Mouse (Mus musculus) forebrain, embryonic 11.5 days (tissue): Measurements from ENCODE around the gene Asb4. TPM values are rescaled to one million over a fixed set of nuclear protein-coding genes. Genes with fewer than 3 reads are reported as not detected.
"Not testable (repeated sequence)": the region's sequence is repeated elsewhere in the genome, so short reads cannot be mapped to it uniquely, and the experiment has no call there.

Experiments
- ATAC-seq: fragments of 200-750 bp; cut with Nextera tagmentation; replicated peaks from 2 replicates; pipeline ENCODE4 v1.8.0; 2017; ENCODE audit warnings: moderate TSS enrichment; ENCODE audit not compliant: low FRiP score
- DNase-seq: peaks from one replicate; pipeline ENCODE4 v3.0.0-alpha.2; 2017; ENCODE audit warnings: low spot score
- H3K27ac ChIP-seq: fragments of 300-500 bp; sonication (generic); 2 replicates; pipeline ENCODE4 v1.5.1; 2014; ENCODE audit warnings: low read depth, low read length
- H3K27me3 ChIP-seq: fragments of 300-500 bp; sonication (generic); 2 replicates; pipeline ENCODE4 v1.6.1; 2014; ENCODE audit warnings: mild to moderate bottlenecking, low read length, mixed read lengths; ENCODE audit not compliant: control insufficient read depth, insufficient read depth
- H3K36me3 ChIP-seq: fragments of 300-500 bp; sonication (generic); 2 replicates; pipeline ENCODE4 v1.6.1; 2014; ENCODE audit warnings: mild to moderate bottlenecking, low read length, moderate library complexity, mixed read lengths; ENCODE audit not compliant: control insufficient read depth, insufficient read depth
- H3K4me1 ChIP-seq: fragments of 300-500 bp; sonication (generic); replicated peaks from 2 replicates; pipeline ENCODE4 v1.6.1; 2014; ENCODE audit warnings: low read length, mixed read lengths; ENCODE audit not compliant: control insufficient read depth, insufficient read depth
- H3K4me2 ChIP-seq: fragments of 300-500 bp; sonication (generic); 2 replicates; pipeline ENCODE4 v1.6.1; 2014; ENCODE audit warnings: low read depth, mild to moderate bottlenecking, low read length, moderate library complexity, mixed read lengths; ENCODE audit not compliant: severe bottlenecking
- H3K4me3 ChIP-seq: fragments of 300-500 bp; sonication (generic); 2 replicates; pipeline ENCODE4 v1.5.1; 2014; ENCODE audit warnings: low read depth, low read length
- H3K9ac ChIP-seq: fragments of 300-500 bp; sonication (generic); 2 replicates; pipeline ENCODE4 v1.6.1; 2014; ENCODE audit warnings: low read length
- H3K9me3 ChIP-seq: fragments of 300-500 bp; sonication (generic); 2 replicates; pipeline ENCODE4 v1.6.1; 2016; ENCODE audit warnings: low read length, mixed read lengths; ENCODE audit not compliant: control insufficient read depth
- WGBS: fragments of 180-500 bp; shearing (Covaris S2); extraction: QIAGEN DNeasy Blood & Tissue Kit; methylation state at CpG from one replicate; pipeline ENCODE4 v1.1.7; 2014; 5-methylcytosine and 5-hydroxymethylcytosine counted together
- polyA plus RNA-seq: library from polyadenylated mRNA; unstranded; fragments of >200 nt; fragmentation: Nextera tagmentation; extraction: Ambion mirVana; gene quantifications from 2 replicates; pipeline ENCODE4 v1.2.1, GENCODE M21; 2014

Asb4 gene
- polyA plus RNA-seq: 33.4 and 34.1 TPM in 2 replicates

- WGBS: 4% methylated on average over 19 of the region's 19 CpGs
- Histone ChIP-seq H3K9me3 (no peaks in the 10 kb centered on the region), H3K27ac (peak within 1 kb of the TSS; percentile 98), H3K4me3 (peak within 1 kb of the TSS; percentile 24), H3K9ac (peak within 1 kb of the TSS; percentile 57), H3K36me3 (no peaks in the 10 kb centered on the region), H3K27me3 (no peaks in the 10 kb centered on the region), H3K4me2 (peak within 1 kb of the TSS; percentile 46), H3K4me1 (peaks cover 31% of the 10 kb centered on the region)
- DNase-seq (peak; percentile 82), ATAC-seq (peak; percentile 55)
Measured at GRCm38 (mm10) chr6:5383336-5384177, at the start of gene Asb4. Gene Asb4, plus strand, starts transcription at chr6:5383386.

DNA sequence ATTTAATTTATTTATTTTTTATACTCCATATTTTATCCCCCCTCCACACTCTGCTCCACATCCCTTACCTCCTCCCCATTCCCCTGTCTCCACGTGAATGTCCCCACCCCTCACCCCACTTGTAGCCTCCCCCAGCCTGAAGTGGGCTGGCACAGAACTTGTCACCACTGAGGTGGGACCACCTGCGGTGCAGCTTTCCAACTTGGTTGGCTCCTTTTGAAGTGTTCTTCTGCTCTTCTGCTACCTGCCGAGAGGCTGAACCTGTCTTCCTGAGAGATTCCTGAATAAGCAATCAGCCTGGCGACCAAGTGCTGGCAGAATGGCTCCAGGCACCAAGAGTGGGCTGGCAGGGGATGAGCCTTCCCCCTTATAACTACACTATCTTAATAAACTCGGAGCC, 49.2 kb upstream of the Asb4 start:
- 54% methylated on average over 5 of the region's 5 CpGs for WGBS
- no peaks in the 10 kb centered on the region; the same call in 1 of the 2 replicates for H3K9me3 ChIP-seq

DNA sequence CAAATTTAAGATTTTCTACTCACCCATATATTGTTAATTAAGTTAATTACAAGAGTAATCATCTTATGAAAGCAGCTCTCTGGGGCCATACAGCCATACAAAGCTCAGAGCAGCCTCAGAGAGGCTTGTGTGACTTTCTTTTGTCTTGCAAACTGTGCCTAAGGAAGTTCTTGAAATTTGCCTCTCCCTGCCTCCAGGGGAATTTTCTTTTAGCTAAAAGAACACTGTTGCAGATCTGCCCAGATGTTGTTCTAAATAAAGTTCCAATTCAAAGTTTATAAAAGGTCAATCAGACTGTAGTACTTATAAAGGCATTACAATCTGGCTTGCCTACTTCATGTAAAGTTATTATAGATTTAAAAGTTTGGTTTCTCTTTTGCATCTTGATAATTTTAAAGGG, 47.2 kb upstream of the Asb4 start:
- H3K9ac ChIP-seq, H3K4me1 ChIP-seq, DNase-seq, H3K36me3 ChIP-seq, ATAC-seq, H3K4me3 ChIP-seq, H3K9me3 ChIP-seq, H3K27me3 ChIP-seq, H3K4me2 ChIP-seq, H3K27ac ChIP-seq: not testable (repeated sequence)

More for the DNA sequence above, 49.2 kb upstream of the Asb4 start:
- ATAC-seq: no peak
- Histone ChIP-seq H3K27ac (no peak overlapping the region), H3K4me1 (no peaks in the 10 kb centered on the region), H3K4me2 (no peak overlapping the region), H3K27me3 (no peaks in the 10 kb centered on the region), H3K9ac (no peak overlapping the region), H3K4me3 (no peak overlapping the region), H3K36me3 (no peaks in the 10 kb centered on the region)
- no peak for DNase-seq

DNA sequence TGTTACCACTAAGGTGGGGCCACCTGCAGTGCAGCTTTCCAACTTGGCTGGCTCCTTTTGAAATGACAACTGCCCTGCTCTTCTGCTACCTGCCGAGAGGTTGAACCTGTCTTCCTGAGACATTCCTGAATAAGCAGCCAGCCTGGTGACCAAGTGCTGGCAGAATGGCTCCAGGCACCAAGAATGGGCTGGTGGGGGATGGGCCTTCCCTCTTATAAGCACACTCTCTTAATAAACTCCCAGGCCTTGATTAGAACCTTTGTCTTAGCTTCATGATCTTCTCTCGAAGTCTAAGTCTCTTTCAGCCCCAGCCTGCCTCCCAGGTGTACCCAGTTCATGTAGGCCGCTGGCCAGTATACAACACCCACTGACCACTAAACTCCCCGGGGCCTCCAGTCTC, 44.4 kb upstream of the Asb4 start:
- H3K9ac ChIP-seq, H3K27me3 ChIP-seq, H3K36me3 ChIP-seq, H3K4me3 ChIP-seq, DNase-seq, ATAC-seq, H3K27ac ChIP-seq, H3K4me2 ChIP-seq, H3K4me1 ChIP-seq, H3K9me3 ChIP-seq: not testable (repeated sequence)
- 90% methylated on average over 4 of the region's 4 CpGs for WGBS

GRCm38 (mm10) chr6:5339283-5339682, 43.9 kb upstream of the Asb4 start:
- not testable (repeated sequence) for H3K36me3 ChIP-seq, DNase-seq, H3K27me3 ChIP-seq, H3K4me3 ChIP-seq, H3K9ac ChIP-seq, H3K4me1 ChIP-seq, ATAC-seq, H3K9me3 ChIP-seq, H3K4me2 ChIP-seq, H3K27ac ChIP-seq
- 92% methylated on average over 1 of the region's 1 CpGs for WGBS

DNA sequence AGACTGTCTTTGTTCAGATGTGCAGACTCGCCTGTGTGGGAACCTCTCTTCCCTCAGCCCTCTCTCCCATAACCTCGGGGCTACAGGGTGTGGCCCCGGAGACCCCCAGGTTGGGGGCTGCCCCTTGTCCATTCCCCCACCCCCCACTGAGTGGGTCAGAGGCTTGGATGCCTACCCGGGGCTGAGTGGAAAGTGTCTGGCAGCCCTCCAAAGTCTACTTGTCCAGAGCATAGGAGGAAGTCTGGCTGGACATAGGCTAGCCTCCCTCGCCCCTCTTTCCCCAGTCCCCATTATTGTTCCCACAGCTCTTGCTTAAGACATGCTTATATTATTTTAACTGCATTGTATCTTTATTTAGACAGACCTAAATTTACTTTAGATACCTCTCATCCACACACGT, 38.9 kb upstream of the Asb4 start:
- Histone ChIP-seq H3K27me3 (no peaks in the 10 kb centered on the region), H3K9me3 (no peaks in the 10 kb centered on the region), H3K9ac (no peak overlapping the region), H3K27ac (no peak overlapping the region), H3K4me1 (no peaks in the 10 kb centered on the region), H3K4me3 (no peak overlapping the region), H3K36me3 (no peaks in the 10 kb centered on the region), H3K4me2 (no peak overlapping the region)
- DNase-seq: no peak
- ATAC-seq: no peak
- WGBS: 89% methylated on average over 6 of the region's 6 CpGs

- no peak overlapping the region for H3K4me3 ChIP-seq
- H3K36me3 ChIP-seq: no peaks in the 10 kb centered on the region
- ATAC-seq: no peak
- DNase-seq: no peak
- H3K9me3 ChIP-seq: no peaks in the 10 kb centered on the region
- no peak overlapping the region for H3K27ac ChIP-seq
- no peak overlapping the region for H3K9ac ChIP-seq
- H3K27me3 ChIP-seq: no peaks in the 10 kb centered on the region
- no peak overlapping the region for H3K4me2 ChIP-seq
- H3K4me1 ChIP-seq: no peaks in the 10 kb centered on the region
Measured at GRCm38 (mm10) chr6:5357873-5358272, 25.3 kb upstream of the Asb4 start.

GRCm38 (mm10) chr6:5360402-5360801, 22.8 kb upstream of the Asb4 start:
- H3K27ac ChIP-seq: no peak overlapping the region
- no peak overlapping the region for H3K4me2 ChIP-seq
- H3K27me3 ChIP-seq: no peaks in the 10 kb centered on the region
- H3K36me3 ChIP-seq: no peaks in the 10 kb centered on the region
- no peak overlapping the region for H3K4me3 ChIP-seq
- DNase-seq: no peak
- WGBS: 91% methylated on average over 5 of the region's 5 CpGs
- H3K9me3 ChIP-seq: no peaks in the 10 kb centered on the region
- ATAC-seq: no peak
- H3K9ac ChIP-seq: no peak overlapping the region
- no peaks in the 10 kb centered on the region for H3K4me1 ChIP-seq

DNA sequence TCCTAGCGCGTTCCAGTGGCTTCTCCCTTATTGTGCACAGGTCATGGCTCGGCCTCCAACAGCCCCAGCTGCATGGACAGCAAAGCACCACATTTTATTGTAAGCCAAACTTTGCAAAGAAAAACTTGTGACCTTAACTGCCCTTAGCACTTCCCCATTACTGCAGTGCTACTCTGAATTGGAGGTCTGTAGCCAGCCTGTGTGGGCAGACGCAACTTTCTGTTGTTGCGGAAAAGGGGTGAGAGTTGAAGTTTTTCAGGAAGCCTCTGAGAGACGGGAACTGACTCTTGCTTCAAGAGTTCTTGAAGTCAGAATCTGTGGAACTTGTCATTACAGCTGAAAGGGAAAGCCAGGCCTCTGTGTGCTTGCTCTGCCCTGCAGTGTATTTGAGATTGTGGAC, 21.2 kb upstream of the Asb4 start:
- Histone ChIP-seq H3K4me3 (no peak overlapping the region), H3K27me3 (no peaks in the 10 kb centered on the region), H3K9me3 (no peaks in the 10 kb centered on the region), H3K4me2 (no peak overlapping the region), H3K36me3 (no peaks in the 10 kb centered on the region), H3K9ac (no peak overlapping the region), H3K4me1 (no peaks in the 10 kb centered on the region), H3K27ac (no peak overlapping the region)
- ATAC-seq (no peak), DNase-seq (no peak)
- WGBS: 84% methylated on average over 6 of the region's 6 CpGs
